Mouse (Mus musculus) stomach, postnatal 0 days (tissue): ENCODE results near the gene Fntb.

Experiments
- CTCF ChIP-seq: IDR thresholded peaks from 2 replicates; pipeline ENCODE4 v1.5.1; 2016; ENCODE audit warnings: antibody characterized with exemption, low read depth, mild to moderate bottlenecking, moderate library complexity
- EP300 ChIP-seq: optimal IDR thresholded peaks from 2 replicates; pipeline ENCODE3; 2016; ENCODE audit warnings: antibody characterized with exemption

DNA sequence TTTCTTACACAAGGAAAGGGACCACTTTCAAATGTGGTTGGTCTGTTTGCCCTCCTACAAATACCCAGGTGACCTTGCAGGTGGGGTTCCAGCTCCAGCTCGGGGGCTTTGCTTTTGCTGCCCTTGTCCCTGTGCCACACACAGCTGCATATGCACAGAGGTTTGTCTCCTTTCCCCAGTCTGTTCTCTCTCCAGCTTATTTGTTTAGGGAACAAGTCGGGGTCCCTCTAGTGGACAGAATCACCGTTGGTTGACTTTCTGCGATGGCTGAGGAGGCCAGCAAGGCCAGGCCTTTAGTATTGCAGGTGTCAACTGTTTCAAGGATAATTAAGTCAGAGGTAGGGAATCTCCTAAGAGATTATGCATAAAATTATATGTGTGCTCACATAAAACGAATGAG lies 113.9 kb downstream of the Fntb start:
- TF ChIP-seq CTCF (peak; percentile 80), EP300 (no peak)
